In genomic region chr13:109210403-109210802, GRCm38 (mm10) we compare ENCODE assay signal across 9 mouse cellular contexts.
A peak's percentile ranks its signal among the peaks of the same experiment; 100 is the strongest.
DNase-seq lines count a peak whose midpoint lies in the region; ATAC-seq and TF ChIP-seq lines count a peak whose summit lies in the region.
"Had no signal": no experiment of that assay in that cellular context is flagged by ENCODE, and none has a peak within 500 bp of the region (broad histone marks: within the 10 kb centered on the region; RNA-seq: fewer than 3 reads in every experiment).

No protein-coding gene starts in this region.

- no peak overlapping the region for H3K27ac ChIP-seq in kidney, embryonic 15.5 days
- no peak overlapping the region for H3K27ac ChIP-seq in embryonic fibroblast, embryonic 13.5 days (ENCODE audit: insufficient read depth, low read length)
- no peak overlapping the region for H3K27ac ChIP-seq in neural tube, embryonic 11.5 days (ENCODE audit: low read depth, low read length)
- no peak overlapping the region for H3K27ac ChIP-seq in thymus, adult 2 months (ENCODE audit: control insufficient read depth, insufficient read depth, low read length)

- H3K9me3 ChIP-seq in kidney, embryonic 15.5 days (replicated peaks): no peaks in the 10 kb centered on the region
- H3K9me3 ChIP-seq in neural tube, embryonic 11.5 days (ENCODE audit: control insufficient read depth, low read length): no peaks in the 10 kb centered on the region
- H3K9me3 ChIP-seq: megakaryocyte, embryonic 14.5 days had no signal

- no peaks in the 10 kb centered on the region for H3K36me3 ChIP-seq in kidney, embryonic 15.5 days
- H3K36me3 ChIP-seq in neural tube, embryonic 11.5 days (ENCODE audit: control insufficient read depth, insufficient read depth, low read length): no peaks in the 10 kb centered on the region
- no peaks in the 10 kb centered on the region for H3K36me3 ChIP-seq in thymus, adult 2 months (ENCODE audit: control insufficient read depth, insufficient read depth, low read length)

- DNase-seq in kidney, adult 11 months: peak; percentile 39
- peak; percentile 51 to 53 for DNase-seq in adrenal gland, postnatal 4 days (ENCODE audit: low spot score in 2 of 2)
- DNase-seq in heart, postnatal 4 days: peak; percentile 90
- peak; percentile 87 for DNase-seq in left cerebral cortex, postnatal 4 days
- peak; percentile 77 for DNase-seq in neural tube, embryonic 11.5 days (ENCODE audit: low spot score)
- DNase-seq in thymus, adult 2 months: peak; percentile 83

- no peak overlapping the region for H3K4me2 ChIP-seq in kidney, embryonic 15.5 days
- no peak overlapping the region for H3K4me2 ChIP-seq in neural tube, embryonic 11.5 days (ENCODE audit: low read depth)

- H3K27me3 ChIP-seq in kidney, embryonic 15.5 days: peaks cover 6% of the 10 kb centered on the region
- H3K27me3 ChIP-seq in neural tube, embryonic 11.5 days (ENCODE audit: control insufficient read depth, insufficient read depth, low read length): no peaks in the 10 kb centered on the region
- no peaks in the 10 kb centered on the region for H3K27me3 ChIP-seq in thymus, adult 2 months (ENCODE audit: control insufficient read depth, insufficient read depth, low read length)

- no peak overlapping the region for H3K4me3 ChIP-seq in kidney, embryonic 15.5 days (replicated peaks)
- no peak overlapping the region for H3K4me3 ChIP-seq in embryonic fibroblast, embryonic 13.5 days (ENCODE audit: insufficient read depth, low read length)
- no peak overlapping the region for H3K4me3 ChIP-seq in neural tube, embryonic 11.5 days (ENCODE audit: low read depth, low read length)
- no peak overlapping the region for H3K4me3 ChIP-seq in thymus, adult 2 months (ENCODE audit: control insufficient read depth, insufficient read depth, low read length)
- H3K4me3 ChIP-seq: megakaryocyte, embryonic 14.5 days had no signal

- TF ChIP-seq CTCF in embryonic fibroblast, embryonic 13.5 days (IDR thresholded peaks at IDR 0.05; ENCODE audit: borderline replicate concordance, insufficient read depth, low read length): peak; percentile 86; the same call in 1 of the 2 replicates
- no peak for TF ChIP-seq CTCF in thymus, adult 2 months (IDR thresholded peaks at IDR 0.05; ENCODE audit: borderline replicate concordance, control insufficient read depth, extremely low read depth, insufficient read depth, low read length, poor library complexity)

- 2% methylated on average over 4 of the region's 4 CpGs for WGBS in kidney, embryonic 15.5 days
- WGBS in neural tube, embryonic 11.5 days: 6% methylated on average over 4 of the region's 4 CpGs
- WGBS in thymus, adult 2 months: 4% methylated on average over 4 of the region's 4 CpGs

- intact Hi-C loops in left cerebral cortex, postnatal 4 days (cut with DNase I): loop anchor here (1.0 to 5.0 kb wide), 2 partner anchors 863 to 1018 kb away; no protein-coding TSS in a partner anchor

- TF ChIP-seq POLR2A in embryonic fibroblast, embryonic 13.5 days (IDR thresholded peaks at IDR 0.05; ENCODE audit: low read depth, low read length): no peak
- no peak for TF ChIP-seq POLR2A in thymus, adult 2 months (IDR thresholded peaks at IDR 0.05; ENCODE audit: control insufficient read depth, extremely low read depth, insufficient read depth, low read length, poor library complexity)

- no peak for ATAC-seq in kidney, embryonic 15.5 days (replicated peaks; ENCODE audit: low FRiP score)
- no peak for ATAC-seq in neural tube, embryonic 11.5 days (ENCODE audit: insufficient read depth, low FRiP score, low TSS enrichment)

- H3K9ac ChIP-seq in kidney, embryonic 15.5 days: no peak overlapping the region
- no peak overlapping the region for H3K9ac ChIP-seq in neural tube, embryonic 11.5 days (ENCODE audit: low read length)

- peaks cover 8% of the 10 kb centered on the region; the same call in 1 of the 2 replicates for H3K4me1 ChIP-seq in kidney, embryonic 15.5 days
- H3K4me1 ChIP-seq in embryonic fibroblast, embryonic 13.5 days (ENCODE audit: control insufficient read depth, insufficient read depth, low read length): peaks cover 2% of the 10 kb centered on the region
- no peaks in the 10 kb centered on the region for H3K4me1 ChIP-seq in neural tube, embryonic 11.5 days (ENCODE audit: control insufficient read depth, insufficient read depth, low read length)
- peaks cover 4% of the 10 kb centered on the region for H3K4me1 ChIP-seq in thymus, adult 2 months (replicated peaks; ENCODE audit: control insufficient read depth, insufficient read depth, low read length)

Comparison
In these comparisons a context has a peak if more than half of its experiments do, and no peak if none do; other contexts are left out.
1. DNase-seq: peak in every context shown above with its lines; median percentile 90 in heart, postnatal 4 days; 87 in left cerebral cortex, postnatal 4 days; 83 in thymus, adult 2 months; 77 in neural tube, embryonic 11.5 days; 52 in adrenal gland, postnatal 4 days; 39 in kidney, adult 11 months.